Mouse (Mus musculus) brain, embryonic 18.5 days (tissue): Measurements from ENCODE around the gene Kcnmb2.

Experiments used
- DNase-seq: peaks from one replicate; pipeline ENCODE4 v3.0.0-alpha.2; 2012; ENCODE audit warnings: low read depth, low spot score

Gene Kcnmb2

DNA sequence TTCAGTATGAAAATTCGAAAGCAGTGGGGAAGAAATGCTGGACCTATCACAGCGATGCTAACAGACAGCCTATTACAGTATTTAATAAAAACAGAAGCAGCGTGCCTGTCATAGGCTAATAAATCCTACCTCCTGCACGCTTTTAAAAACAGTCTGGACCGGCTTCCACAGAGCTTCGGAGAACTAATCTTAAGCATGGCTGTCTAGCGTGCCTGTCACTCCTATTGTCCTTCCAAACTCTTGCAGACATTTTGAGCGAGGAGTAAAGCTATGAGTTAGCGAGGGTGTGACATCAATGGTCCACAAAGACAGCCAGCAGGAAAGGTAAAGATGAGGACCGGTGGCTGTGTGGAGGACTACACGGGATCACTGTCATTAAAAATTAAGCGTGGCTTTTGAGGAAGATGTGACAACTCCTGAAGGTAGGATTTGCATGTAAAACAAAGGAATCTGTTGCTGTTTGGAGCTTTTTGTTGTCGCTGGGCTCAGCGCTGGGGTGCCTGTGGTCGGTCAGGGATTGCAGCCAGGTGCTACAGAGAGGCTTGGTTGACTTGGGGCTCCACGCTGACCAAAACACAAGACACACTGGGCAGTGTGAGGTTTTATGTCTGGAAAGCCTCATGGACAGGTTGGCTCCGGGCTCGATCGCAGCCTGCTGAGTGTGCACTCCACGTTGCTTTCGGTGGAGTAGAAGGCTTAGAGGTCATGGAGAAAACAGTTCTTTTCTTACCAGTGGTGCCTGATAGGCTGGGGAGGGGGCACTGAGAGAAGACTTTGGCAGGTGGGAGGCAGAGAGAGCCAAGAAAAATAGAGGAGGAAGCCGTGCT is at the start of gene Kcnmb2:
TSS of gene Kcnmb2 (plus strand) at position 4 of the 827 bp plus-strand sequence.
- DNase-seq = no peak

DNA sequence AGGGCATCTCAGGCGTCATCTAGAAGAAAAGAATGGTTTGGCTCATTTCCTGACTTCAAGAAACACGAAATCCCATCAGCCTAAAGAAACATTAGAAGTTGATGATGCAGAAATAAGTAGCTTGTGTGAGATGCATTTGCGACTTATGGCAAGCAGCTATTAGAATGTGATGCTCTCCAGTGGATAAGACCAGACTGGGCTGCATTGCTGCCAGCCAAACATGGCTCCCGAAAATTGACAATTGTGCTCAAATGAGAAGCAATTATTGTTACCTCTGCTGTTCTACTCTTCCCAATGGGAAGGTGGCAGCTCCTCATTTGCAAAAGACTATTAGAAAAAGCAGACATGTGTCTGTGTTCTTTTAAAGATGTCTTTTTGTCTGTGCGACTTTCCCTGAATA is 38.8 kb upstream of the Kcnmb2 start:
- DNase-seq = no peak

DNA sequence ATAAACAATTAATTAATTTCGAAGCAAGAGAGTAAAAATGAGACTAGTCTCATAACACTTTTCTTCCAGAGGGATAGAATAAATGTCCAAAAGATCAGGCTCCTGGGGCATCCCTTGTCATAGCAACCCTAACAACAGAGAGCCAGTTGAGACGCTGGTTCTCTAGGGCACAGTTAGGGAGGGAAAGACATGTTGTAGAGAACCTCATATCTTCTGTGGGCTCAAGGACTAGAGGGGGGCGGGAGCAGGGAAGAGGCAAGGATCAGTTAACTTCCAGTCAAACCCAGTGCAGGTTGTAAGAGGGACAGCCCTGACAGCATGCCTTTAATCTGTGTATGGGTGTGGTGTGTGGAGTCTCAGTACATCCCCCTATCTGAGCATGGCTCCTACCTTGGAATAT is 38.2 kb upstream of the Kcnmb2 start:
- DNase-seq = no peak

GRCm38 (mm10) chr3:31871461-31871860 is 30.8 kb upstream of the Kcnmb2 start:
- DNase-seq = no peak

DNA sequence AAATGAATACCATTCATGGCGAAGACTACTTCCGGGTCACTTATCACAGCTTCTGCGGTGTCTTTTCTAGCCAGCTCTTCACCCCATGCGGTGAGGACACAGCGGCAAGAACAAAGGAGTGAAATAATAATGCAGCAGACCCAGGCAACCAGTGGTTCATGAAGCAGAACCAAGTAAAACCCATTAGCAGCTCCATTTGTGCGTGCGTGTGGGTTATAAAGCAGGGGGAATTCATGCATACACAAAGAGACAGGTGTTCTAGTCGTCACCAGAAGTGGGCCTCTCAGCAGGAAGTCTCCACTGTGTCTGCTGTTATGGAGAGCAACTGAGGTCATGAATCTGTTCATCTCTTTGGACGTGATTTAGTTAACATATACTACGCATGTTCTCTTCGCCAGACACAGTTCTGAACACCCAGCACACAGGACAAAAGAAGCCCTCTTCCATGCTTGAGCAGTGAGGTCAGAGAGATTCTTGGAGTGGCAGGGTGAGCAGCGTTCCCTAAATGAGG is 19.6 kb upstream of the Kcnmb2 start:
- no peak for DNase-seq

DNA sequence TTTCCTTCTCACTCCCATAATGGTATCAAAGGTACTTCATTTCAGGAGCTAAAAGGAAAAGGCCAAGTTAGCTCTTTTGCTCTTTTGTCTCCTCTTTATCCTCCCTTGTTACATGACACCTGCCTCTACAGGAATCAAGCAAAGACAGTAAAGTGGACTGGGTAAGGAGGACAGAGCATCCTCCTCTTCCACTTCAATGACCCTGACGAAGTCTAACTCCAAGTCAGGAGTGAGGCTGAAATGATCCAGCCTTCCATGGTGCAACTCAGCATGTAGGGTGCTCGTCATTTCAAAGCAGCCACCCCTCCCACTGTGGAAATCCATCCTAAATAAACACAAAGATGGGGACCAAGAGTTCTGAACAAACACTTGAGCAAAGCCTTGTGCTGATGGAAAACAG is 9.7 kb upstream of the Kcnmb2 start:
- DNase-seq = no peak

DNA sequence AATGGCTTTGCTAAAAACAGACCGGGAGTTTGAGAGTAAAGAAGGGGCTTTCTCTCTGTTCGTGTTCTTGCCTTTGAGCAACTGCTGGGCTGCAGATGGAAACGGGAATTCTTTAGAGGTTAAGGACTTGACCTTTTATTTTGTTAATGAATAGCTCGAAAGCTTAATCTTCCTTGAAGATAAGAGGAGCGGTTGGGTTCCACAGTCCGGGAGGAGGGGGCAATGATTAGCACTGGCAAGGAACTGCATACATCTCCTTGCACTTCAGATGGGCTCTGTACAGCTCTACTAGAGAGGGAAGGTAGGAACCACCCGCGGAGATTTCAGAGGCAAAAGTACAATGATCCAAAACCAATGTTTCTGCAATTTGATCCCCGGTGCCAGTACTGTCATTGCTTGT is 1.2 kb downstream of the Kcnmb2 start:
- DNase-seq = no peak

DNA sequence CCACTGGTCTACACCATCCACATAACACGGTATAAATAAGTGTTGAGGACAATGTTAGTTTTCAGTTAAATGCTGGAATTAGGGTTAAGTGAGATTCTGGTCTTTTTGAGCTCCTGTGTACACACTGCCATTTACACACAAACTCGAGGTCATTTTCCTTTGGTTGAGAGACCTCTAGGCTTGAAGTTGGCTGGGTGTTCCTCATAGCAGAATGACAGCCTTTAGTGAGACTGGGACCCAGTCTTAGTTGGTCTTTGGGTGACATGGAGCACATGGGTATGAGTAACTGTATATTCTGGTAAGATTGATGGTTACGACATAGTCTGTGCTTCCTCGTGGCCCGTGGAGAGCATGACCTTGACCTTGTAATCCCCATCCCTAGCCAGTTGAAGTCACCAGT is 1.8 kb downstream of the Kcnmb2 start:
- no peak for DNase-seq

DNA sequence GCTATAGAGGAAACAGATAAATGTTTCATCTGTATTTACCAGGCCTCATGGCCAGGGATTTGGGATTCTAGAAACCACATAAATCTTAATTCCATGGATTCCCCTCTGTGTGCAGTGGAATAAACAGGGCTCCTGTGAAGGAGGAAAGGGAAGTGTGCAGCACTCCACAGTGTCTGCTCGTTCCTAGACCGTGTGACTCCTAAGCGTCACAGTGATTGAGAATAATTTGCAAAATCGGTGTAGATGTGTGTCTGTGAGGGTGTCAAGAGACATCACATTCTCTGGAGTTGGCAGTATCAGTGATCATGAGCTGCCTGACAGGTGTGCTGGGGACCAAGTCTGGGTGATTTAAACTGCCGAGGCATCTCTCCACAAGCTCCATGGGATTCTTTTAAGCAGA is 8.9 kb downstream of the Kcnmb2 start:
- DNase-seq = no peak

- DNase-seq = no peak
These were observed 9.4 kb downstream of the Kcnmb2 start for GRCm38 (mm10) chr3:31911690-31912089.

- no peak for DNase-seq
These were observed 26.2 kb downstream of the Kcnmb2 start for GRCm38 (mm10) chr3:31928544-31928943.

DNA sequence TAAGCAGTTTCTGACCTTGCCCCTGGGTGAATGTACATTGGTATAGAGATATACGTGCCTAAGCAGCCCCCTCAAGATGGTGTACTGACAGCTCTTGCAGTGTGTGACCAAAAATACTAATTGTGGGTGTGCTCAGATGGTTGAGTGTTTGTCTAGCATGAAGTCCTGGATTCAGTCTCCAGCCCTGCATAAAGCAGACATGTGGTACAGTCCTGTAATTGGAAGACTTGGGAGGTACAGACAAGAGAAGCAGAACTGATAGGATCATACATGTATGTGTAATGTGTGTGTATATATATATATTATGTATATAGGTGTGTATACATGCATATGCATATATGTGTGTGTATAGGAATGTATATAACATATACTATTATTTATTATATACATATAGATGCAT is 32.4 kb downstream of the Kcnmb2 start:
- no peak for DNase-seq

GRCm38 (mm10) chr3:31941478-31941877 is 39.2 kb downstream of the Kcnmb2 start:
- DNase-seq = no peak

- DNase-seq = no peak
These were observed 51.9 kb downstream of the Kcnmb2 start for GRCm38 (mm10) chr3:31954213-31954612.

- DNase-seq = no peak
These were observed 52.7 kb downstream of the Kcnmb2 start for GRCm38 (mm10) chr3:31955004-31955403.

GRCm38 (mm10) chr3:31959821-31960220 is 57.5 kb downstream of the Kcnmb2 start:
- DNase-seq = no peak

DNA sequence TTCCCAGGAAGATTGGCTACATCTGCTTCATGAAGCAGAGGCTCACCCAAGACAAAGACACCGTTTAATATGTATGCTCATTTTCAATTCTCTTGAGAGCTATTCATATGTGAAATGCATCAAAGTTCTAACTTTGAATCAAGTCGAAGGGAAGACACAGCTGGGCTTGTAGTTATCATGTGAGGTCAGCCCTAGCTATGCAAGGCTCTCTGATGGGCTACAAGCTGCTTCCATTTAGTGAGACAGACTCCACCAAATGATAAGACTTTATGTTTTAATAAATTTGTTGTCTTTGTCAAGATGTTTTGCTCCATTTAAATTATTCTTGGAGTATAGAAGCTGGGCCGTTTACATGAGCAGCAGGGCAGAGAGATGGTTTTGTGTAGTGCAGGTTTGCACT is 58.9 kb downstream of the Kcnmb2 start:
- no peak for DNase-seq

GRCm38 (mm10) chr3:31963076-31963475 is 60.8 kb downstream of the Kcnmb2 start:
- DNase-seq = no peak

DNA sequence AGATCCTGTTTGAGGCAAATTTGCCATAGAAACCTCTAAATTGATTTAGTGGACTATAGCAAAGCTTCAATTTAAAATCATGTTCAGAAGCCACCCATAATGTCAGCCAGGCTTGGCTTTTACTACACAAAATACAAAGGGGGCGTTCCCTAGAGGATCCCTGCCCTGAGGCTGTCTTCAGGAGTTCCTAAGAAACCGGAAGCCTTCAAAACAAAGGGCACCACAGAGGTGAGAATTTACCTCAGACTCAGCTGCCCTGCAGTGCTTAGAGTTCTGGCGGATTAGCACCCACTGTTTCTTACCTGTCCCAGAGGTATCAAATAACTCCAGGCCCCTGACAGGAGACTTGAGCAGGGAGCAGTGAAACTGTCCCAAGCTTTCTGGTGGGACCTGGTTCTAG is 77.4 kb downstream of the Kcnmb2 start:
- no peak for DNase-seq

DNA sequence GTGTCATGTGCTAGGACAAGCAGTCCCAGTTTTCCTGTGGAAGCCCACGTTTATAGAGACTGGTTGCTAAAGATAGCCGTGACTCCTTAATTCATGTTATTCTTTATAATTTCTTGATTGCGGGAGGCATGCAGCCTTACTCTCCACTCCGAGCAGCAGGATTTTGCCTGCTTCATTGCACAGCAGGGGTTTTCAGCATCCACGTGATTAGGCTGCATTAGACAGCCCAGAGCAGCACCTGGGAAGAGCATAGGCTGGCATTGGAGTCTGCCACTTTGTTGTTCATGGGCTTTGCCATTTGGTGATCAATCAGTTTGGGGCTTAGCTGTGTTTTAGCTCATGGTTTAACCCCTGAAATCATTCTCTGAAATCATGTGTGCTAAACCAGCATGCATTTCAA is 80.1 kb downstream of the Kcnmb2 start:
- DNase-seq = no peak

- DNase-seq = no peak
These were observed 82.8 kb downstream of the Kcnmb2 start for GRCm38 (mm10) chr3:31985103-31985502.

- DNase-seq = no peak
These were observed 89.3 kb downstream of the Kcnmb2 start for GRCm38 (mm10) chr3:31991526-31992045.

- DNase-seq = no peak
These were observed 109.3 kb downstream of the Kcnmb2 start for GRCm38 (mm10) chr3:32011566-32011965.
